Mouse (Mus musculus) megakaryocyte progenitor cell, adult 5-6 weeks (primary cell): ENCODE measurements around the gene Alb. TPM values are rescaled to one million over a fixed set of nuclear protein-coding genes. Genes with fewer than 3 reads are reported as not detected.

Experiments used
- ATAC-seq: replicated peaks from 2 replicates; pipeline ENCODE4 v1.8.0; 2016; ENCODE audit warnings: mild to moderate bottlenecking, moderate TSS enrichment, inconsistent platforms; ENCODE audit not compliant: poor library complexity
- total RNA-seq, 2 experiments: library from RNA; stranded (forward) in 1 of 2; stranded (reverse) in 1 of 2; fragments of 157-497, 149-512 nt in 1 of 2; fragments of 200-1000 nt in 1 of 2; gene quantifications; 2 replicates each; pipeline versions ENCODE4 v1.2.3 to v1.2.4; 2015 to 2017

Alb gene
- not detected in 2 replicates for total RNA-seq (2015)
- not detected in 2 replicates for total RNA-seq (2017)

DNA sequence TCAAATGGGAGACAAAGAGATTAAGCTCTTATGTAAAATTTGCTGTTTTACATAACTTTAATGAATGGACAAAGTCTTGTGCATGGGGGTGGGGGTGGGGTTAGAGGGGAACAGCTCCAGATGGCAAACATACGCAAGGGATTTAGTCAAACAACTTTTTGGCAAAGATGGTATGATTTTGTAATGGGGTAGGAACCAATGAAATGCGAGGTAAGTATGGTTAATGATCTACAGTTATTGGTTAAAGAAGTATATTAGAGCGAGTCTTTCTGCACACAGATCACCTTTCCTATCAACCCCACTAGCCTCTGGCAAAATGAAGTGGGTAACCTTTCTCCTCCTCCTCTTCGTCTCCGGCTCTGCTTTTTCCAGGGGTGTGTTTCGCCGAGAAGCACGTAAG is at the start of gene Alb:
Alb (plus strand) TSS at position 279 of the 400 bp plus-strand sequence.
- ATAC-seq: no peak

DNA sequence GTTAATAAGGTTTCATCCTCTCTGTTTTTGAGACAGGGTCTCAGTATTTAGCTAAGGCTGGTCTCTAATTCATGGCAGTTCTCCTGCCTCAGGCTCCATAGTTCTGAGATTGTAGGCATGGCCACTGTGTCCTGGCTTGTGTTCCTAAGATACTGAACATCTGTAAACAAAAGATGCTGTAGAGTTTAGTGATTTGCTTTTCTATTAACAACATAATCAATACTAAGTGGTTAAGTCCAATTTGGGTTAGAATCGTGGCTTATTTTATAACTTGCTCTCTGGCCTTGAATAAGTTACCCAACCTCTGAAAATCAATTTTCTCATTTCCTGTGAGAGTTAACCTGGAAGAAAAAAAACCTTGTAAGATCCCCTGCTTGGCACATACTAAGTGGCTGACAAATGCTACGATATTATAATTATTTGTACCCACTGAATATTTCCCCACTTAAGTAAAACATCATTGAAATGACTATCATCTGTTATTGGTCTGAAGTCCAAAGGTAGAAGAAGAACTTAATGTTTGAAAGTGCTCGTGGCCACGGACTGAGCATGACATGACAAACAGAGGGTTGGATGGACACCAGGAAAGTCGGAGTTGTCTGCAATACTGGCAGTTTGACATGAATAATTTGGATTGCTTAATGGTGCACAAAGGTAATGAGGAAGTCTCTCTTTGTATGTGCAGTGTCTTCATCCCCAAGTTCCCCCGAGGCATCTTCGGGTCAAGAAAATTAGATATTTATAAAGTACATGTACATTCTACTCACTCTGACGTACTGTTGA is 46.4 kb upstream of the Alb start:
- peak; percentile 69 for ATAC-seq

DNA sequence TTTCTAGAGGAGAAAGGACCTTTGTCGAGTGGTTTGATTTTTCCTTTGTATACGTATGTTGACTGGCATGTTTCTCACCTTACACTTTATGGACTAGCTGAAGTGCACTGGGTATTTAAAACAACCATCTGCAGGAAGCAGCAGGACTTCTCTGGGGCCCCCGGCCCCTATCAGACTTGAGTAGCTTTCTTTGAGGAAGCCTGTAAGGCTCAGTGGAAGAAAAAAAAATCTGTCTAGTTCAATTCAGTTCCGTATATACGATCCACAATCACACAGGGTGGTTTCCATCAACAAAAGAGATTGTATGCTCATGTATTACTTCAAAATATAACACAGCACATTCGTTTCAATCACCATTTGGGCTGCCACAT is 45.8 kb upstream of the Alb start:
- 0 out of 2 replicates have a peak, but pooled peaks have one; percentile 39 for ATAC-seq

DNA sequence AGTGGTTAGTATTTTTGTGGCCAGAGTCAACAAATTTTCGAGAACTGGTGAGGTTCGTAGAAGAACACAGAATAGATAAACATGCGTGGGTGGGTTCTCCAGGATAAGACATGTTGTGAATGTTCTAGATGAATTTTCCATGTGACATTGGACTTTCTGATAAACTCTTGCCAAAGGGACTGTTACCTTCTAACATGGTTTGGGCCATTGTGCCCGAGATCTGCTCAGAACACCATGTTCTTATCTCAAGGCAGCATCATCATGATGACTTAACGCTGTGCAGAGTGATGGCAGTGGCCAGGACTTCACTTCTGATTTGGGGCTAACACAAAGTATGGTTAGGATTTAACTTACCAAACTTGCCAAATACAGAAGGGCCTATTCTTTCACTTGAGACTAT is 36.1 kb upstream of the Alb start:
- ATAC-seq: no peak

DNA sequence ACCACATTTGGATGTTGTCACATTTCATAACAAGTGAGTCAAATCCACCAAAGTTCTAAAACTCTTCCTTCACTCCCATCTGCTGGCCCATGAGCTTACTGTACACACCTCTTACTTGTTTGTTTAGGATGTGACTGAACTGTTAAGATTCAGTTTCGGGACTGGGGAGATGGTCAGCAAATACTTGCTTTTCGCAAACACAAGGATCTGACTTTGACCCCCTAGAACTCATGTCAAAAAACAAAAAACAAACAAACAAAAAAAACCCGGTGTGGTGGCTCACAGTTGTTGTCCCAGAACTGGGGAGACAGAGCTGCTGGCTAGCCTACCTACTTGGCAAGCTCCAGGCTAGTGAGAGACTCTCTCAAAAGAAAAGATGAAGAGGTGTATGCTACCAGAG is 35.5 kb upstream of the Alb start:
- ATAC-seq: no peak

DNA sequence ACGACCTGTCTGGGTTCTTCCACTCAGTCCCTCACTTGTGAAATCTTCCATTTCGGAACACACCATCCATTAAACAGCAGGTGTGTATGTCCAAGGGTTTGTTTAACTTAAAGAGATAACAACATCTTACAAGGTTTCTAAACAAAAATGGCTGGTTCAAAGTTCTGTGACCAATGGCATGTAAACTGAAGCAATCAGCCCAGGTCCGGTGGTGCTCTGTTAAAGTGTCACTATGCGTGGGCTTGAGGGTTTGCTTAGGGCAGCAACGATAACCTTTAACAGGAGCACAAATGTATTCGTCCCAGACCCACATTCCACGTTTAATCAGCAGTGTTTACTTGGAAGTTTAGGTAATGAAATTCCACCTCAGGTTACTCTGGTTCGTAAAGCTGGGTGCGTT is 29.6 kb upstream of the Alb start:
- ATAC-seq: no peak

DNA sequence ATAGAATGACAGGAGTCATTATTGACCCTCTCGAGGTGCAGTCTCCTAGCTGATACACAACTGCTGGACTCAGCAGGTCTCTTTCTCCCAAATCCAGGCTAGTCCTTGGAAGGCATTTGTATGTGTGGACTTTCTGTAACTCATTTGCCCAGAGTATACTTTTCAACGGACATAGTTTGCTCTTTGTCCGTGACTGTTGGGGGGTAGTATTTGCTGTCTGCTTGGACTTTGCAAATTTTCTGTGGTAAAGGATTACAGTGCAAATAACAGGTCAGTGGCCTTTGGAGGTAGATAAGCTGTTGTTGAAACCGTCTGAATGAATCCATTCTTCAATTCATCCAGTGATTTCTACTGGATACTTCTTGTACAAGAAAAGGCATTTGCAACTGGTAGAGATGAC is 21.5 kb upstream of the Alb start:
- ATAC-seq: no peak

DNA sequence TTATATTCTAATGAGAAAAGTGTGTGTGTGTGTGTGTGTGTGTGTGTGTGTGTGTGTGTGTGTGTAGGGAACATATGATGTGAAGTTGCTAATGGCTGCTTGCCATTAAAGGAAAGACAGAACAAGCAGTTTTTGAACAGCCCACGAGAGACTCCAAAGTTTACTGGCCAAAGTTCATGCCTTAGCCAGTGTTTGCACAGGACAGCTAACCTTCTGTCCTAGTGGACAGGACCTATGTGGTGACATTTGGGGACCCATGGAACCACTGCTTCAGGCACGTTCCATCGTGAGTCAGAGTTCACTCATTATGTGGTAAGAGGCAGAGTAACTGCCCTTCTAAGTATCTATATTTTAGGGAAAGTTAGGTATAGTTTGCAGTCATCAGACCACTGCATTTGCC is 13.1 kb upstream of the Alb start:
- no peak for ATAC-seq

DNA sequence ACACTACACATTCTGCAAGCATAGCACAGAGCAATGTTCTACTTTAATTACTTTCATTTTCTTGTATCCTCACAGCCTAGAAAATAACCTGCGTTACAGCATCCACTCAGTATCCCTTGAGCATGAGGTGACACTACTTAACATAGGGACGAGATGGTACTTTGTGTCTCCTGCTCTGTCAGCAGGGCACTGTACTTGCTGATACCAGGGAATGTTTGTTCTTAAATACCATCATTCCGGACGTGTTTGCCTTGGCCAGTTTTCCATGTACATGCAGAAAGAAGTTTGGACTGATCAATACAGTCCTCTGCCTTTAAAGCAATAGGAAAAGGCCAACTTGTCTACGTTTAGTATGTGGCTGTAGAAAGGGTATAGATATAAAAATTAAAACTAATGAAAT is 10.7 kb upstream of the Alb start:
- no peak for ATAC-seq

DNA sequence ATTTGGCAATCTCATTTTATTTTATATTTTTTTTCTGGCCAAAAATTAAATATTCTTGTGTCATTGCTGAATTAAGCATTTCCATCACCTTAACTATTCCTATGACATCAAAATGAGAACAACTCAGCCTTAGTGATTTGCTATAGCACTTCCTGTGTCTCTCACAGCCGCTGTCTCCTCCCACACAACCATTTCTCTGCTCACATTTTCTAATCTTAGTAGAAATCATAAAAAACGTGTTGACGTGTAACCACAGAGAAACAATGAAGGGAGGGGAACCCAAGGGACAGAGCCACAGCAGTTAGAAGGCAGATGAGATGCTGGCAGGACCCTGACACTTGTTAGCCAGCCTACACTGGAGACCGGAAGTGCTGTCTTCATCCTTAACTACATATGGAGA is 8.0 kb upstream of the Alb start:
- no peak for ATAC-seq

DNA sequence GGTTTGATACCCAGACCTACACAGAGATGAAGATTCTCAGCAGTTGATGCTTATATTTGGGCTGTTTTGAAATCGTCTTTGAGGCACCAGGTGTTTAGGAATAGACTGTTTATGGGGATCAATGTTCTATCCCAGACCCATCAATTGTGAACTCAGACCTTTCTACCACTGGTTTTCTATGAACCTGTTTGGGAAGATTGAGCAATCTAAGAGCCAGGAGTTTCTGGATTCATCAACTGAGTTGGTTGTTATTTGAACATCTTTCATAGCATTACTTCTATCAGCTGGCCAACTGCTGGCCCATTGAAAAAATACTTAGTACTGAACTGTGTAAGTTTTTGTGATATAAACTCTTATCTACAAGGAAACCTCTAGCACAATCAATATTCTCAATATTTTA is 3.5 kb upstream of the Alb start:
- ATAC-seq: no peak

DNA sequence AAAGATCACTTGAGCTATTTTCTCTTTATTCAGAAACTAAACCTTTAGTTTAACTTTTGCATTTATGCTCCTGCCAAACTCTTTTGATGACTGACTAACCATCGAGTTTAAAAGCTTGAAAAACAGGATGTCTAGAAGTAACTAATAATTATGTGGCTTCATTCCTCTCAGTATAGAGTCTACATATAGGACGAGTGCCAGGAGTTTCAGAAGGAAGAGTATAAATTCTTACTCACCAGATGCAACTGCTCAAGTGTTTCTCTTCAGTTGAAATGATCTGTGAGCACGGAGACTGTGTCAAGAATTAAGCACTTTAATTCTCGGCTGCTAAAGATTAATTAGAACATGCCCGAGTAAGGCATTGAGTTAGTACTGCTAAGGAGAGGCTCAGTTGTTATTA is 2.0 kb upstream of the Alb start:
- no peak for ATAC-seq

DNA sequence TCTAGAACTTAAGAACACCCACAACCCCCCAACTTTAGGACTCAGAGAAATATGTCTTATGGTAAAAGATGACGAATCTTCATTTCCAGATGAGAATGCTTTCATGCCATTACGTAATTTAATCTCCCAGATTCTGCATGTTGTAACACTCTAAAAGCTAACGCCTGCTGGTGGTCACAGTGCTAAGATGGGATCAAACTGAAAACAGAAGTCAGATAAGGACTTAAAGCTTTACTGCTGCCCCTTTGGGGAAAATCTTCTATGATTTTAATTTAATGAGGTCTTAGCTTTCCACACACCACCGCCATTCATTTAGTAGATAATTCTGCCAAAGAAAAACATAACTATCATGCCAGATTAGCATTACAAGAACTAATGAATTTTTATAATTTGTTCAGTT is 6.1 kb downstream of the Alb start:
- 0 out of 2 replicates have a peak, but pooled peaks have one; percentile 34 for ATAC-seq

DNA sequence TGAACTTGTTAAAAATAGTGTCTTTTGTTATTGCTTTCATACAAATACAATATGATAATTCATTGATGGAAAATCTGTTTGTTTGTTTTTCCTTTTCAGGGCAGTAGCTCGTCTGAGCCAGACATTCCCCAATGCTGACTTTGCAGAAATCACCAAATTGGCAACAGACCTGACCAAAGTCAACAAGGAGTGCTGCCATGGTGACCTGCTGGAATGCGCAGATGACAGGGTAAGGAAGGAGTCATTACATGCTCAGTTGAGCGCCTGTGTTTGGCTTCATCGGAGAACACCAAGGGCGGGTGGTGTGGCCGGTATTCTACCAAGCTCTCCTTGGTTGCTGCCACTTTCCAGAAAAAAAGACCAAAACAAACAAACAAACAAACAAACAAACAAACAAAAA is 6.5 kb downstream of the Alb start:
- ATAC-seq: no peak

DNA sequence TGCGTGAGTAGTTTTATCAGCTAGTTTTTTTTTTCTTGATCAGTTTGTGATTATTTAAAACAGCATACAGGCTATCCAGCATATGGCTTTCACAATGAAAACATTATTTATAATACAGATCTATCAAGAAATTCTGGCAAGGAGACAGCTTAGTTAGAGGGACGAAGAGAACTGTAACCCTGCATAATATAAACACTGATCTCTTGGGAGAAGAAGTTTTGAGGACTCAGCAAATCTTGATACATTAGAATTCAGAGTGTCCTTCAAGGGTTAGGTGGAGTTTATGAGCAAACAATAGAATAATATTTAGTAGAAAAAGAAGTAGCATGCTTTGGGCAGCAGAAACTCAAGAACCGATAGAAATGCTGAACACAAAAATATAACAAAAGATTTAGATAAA is 10.1 kb downstream of the Alb start:
- ATAC-seq: no peak

DNA sequence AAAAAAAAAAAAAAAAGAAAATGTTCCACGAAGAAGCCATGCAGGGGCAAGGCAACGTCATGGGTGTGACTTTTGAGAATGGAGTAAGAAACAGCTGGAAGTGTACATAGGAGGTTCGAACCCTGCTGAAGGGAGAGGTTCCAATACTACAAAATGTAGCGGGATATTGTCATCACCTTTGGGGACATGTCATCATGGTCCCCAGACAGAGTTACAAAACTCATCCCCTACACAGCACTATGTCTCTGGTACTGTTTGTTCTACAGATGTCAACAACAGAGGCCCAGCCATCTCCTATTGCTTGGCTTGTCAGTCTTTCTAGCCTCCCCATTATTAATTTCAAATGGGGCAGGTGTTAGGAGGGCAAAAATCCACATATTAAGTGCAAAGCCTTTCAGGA is 13.2 kb downstream of the Alb start:
- no peak for ATAC-seq

DNA sequence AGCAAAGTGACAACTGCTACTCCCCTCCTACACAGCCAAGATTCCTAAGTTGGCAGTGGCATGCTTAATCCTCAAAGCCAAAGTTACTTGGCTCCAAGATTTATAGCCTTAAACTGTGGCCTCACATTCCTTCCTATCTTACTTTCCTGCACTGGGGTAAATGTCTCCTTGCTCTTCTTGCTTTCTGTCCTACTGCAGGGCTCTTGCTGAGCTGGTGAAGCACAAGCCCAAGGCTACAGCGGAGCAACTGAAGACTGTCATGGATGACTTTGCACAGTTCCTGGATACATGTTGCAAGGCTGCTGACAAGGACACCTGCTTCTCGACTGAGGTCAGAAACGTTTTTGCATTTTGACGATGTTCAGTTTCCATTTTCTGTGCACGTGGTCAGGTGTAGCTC is 13.7 kb downstream of the Alb start:
- ATAC-seq: no peak

DNA sequence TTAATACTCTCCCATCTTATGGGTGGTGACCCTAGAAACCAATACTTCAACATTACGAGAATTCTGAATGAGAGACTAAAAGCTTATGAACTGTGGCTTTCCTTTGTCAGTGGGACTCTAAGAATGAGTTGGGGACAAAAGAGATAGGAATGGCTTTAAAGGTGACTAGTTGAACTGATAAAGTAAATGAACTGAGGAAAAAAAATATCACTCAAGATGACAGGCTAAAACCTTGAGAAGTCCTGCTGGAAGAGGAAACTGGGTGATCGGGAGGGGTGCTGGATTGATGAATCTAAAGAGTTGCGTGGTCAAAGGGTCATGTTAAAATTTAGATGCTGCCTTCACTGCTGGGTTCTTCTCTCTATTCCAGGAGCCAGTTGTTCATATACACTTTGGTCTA is 16.0 kb downstream of the Alb start:
- ATAC-seq: no peak

DNA sequence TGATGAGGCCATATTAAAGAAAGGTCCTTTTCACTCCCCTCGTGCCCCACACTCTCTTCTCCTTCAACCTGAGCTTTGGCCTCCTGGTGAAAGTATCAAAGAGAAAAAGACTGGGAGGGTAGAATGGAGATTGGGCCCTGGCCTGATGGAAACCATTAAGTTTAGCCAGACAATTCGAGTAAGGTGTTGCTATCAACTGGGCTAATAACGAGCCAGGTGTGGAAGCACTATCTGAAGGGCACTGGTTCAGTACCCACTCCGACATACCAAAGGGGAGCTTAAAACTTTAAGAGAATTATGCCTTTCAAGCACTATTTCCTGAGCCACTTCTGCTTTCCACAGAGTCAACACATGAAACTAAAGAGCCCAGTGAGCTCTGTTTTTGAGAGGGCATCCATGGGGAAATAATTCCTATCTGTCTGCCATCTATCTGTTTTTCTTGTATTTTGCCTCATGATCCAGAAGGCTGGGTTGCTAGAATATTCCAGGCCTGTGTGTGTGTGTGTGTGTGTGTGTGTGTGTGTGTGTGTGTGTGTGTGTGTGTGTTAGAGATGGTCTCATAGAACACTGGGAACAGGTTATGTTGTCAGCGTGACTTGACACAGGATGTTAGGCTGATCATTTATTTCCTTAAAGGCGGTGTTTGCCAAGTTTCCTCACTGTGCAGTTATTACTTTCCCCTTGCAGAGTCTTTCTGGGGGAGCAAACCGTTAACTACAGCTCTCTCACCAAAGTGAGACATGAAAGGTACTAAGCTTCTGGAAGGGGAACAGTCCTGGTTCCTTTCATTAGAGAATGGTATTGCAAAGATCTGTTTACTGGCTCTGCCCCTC is 16.8 kb downstream of the Alb start:
- peak; percentile 50 for ATAC-seq

DNA sequence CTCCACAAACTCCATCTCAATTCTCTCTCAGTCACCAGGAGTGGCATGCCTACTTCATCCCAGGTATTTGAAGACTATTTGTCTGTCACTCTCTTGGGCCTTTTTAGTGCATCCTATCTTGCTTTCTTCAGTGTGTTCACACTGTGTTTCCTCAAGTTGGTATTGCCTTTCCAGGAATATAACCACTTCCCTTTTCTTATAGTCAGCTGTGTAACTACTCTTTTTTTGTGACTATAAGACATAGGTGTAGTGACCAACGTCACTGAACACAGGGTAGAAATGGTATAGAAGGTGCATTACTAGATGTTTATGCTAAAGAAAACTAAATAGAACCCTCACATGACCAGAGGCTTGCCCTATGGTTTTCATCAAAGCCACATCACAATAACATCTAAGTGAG is 18.2 kb downstream of the Alb start:
- ATAC-seq: peak; percentile 83

DNA sequence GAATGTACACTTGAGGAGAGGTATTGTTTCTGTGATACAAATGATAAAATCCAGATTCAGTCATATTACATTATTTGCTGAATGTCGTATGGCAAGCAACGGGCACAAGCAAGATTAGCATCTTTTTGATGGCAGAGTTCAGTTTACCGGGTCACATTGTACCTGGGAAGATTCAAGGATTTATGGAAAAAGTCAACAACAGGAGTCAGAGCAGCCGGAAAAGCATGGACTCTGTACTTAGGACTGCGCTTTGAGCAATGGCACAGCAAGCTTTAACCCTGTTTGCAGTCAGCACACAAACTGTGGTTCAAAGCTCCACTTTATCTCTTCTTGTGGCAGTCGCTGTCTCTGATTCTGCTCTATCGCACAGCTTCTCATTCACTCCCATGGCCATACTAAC is 24.9 kb downstream of the Alb start:
- no peak for ATAC-seq

DNA sequence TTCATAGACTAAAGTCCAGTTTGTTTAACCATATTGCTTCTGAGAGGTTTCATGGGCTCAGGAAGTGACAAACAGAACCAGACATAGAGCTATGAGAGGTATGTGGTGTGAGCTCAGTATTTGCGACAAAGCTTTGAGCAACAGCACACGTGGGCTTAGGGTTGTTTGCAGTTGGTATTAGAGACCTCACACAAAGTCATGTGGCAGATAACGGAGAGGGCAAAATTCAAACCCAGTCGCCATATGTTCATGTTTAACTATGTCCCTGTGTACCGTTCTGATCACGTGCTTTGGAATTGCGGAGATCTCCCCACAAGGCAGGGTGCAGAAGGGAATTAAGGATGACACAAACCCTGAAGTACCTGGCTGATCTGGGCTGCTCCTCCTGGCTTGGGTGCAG is 27.6 kb downstream of the Alb start:
- ATAC-seq: no peak
